Mouse (Mus musculus): ENCODE results near the gene Krt33b. TPM values are rescaled to one million over a fixed set of nuclear protein-coding genes. Genes with fewer than 3 reads are reported as not detected.
A peak's percentile ranks its signal among the peaks of the same experiment; 100 is the strongest.

Krt33b gene
- not detected for total RNA-seq (2021)
- long read RNA-seq, experiment 1, result 0 reads
- long read RNA-seq, experiment 2, result 0 reads

GRCm38 (mm10) chr11:100029768-100030167, at the start of gene Krt33b:
TSS of gene Krt33b (minus strand) at chr11:100029868.
- no peak for DNase-seq (ENCODE audit: low spot score in 2 of 2)
- no peak for TF ChIP-seq CTCF (conservative IDR thresholded peaks at IDR 0.05)
- H3K27ac ChIP-seq, result no peak within 1 kb of the TSS
- no peak within 1 kb of the TSS for H3K4me3 ChIP-seq

- Histone ChIP-seq H3K4me3 (no peak overlapping the region), H3K27ac (no peak overlapping the region)
- DNase-seq (ENCODE audit: low spot score in 2 of 2), result no peak
- TF ChIP-seq CTCF (conservative IDR thresholded peaks at IDR 0.05), result no peak
Measured at GRCm38 (mm10) chr11:100073873-100074272, 44.2 kb upstream of the Krt33b start.

GRCm38 (mm10) chr11:100067293-100068036, 37.8 kb upstream of the Krt33b start:
- H3K4me3 ChIP-seq, result no peak overlapping the region
- no peak overlapping the region for H3K27ac ChIP-seq
- no peak for DNase-seq (ENCODE audit: low spot score in 2 of 2)
- TF ChIP-seq CTCF (conservative IDR thresholded peaks at IDR 0.05), result no peak

GRCm38 (mm10) chr11:100066236-100067010, 36.8 kb upstream of the Krt33b start:
- H3K4me3 ChIP-seq, result no peak overlapping the region
- TF ChIP-seq CTCF (conservative IDR thresholded peaks at IDR 0.05), result no peak
- DNase-seq (ENCODE audit: low spot score in 2 of 2), result no peak
- no peak overlapping the region for H3K27ac ChIP-seq

GRCm38 (mm10) chr11:100058875-100059274, 29.2 kb upstream of the Krt33b start:
- no peak for DNase-seq (ENCODE audit: low spot score in 2 of 2)
- TF ChIP-seq CTCF (conservative IDR thresholded peaks at IDR 0.05), result peak; percentile 46
- Histone ChIP-seq H3K27ac (no peak overlapping the region), H3K4me3 (no peak overlapping the region)

- no peak for TF ChIP-seq CTCF (conservative IDR thresholded peaks at IDR 0.05)
- H3K27ac ChIP-seq, result no peak overlapping the region
- no peak overlapping the region for H3K4me3 ChIP-seq
- DNase-seq (ENCODE audit: low spot score in 2 of 2), result no peak
Measured at GRCm38 (mm10) chr11:100055686-100056655, 26.3 kb upstream of the Krt33b start.

- Histone ChIP-seq H3K27ac (no peak within 1 kb of the TSS), H3K4me3 (no peak within 1 kb of the TSS)
- no peak for DNase-seq (ENCODE audit: low spot score in 2 of 2)
- no peak for TF ChIP-seq CTCF (conservative IDR thresholded peaks at IDR 0.05)
Measured at GRCm38 (mm10) chr11:100050451-100050850, 20.8 kb upstream of the Krt33b start, which contains the start of gene Krt31. TSS of gene Krt31 (minus strand) at chr11:100050551.

- no peak for TF ChIP-seq CTCF (conservative IDR thresholded peaks at IDR 0.05)
- Histone ChIP-seq H3K27ac (no peak overlapping the region), H3K4me3 (no peak overlapping the region)
- DNase-seq (ENCODE audit: low spot score in 2 of 2), result no peak
Measured at GRCm38 (mm10) chr11:100047193-100047592, 17.5 kb upstream of the Krt33b start.

GRCm38 (mm10) chr11:100046303-100046866, 16.7 kb upstream of the Krt33b start:
- H3K27ac ChIP-seq, result no peak overlapping the region
- no peak for TF ChIP-seq CTCF (conservative IDR thresholded peaks at IDR 0.05)
- no peak overlapping the region for H3K4me3 ChIP-seq
- no peak for DNase-seq (ENCODE audit: low spot score in 2 of 2)

GRCm38 (mm10) chr11:100041454-100041853, 11.8 kb upstream of the Krt33b start, which contains the start of gene Krt34:
TSS of gene Krt34 (minus strand) at chr11:100041554.
- Histone ChIP-seq H3K4me3 (no peak within 1 kb of the TSS), H3K27ac (no peak within 1 kb of the TSS)
- no peak for TF ChIP-seq CTCF (conservative IDR thresholded peaks at IDR 0.05)
- DNase-seq (ENCODE audit: low spot score in 2 of 2), result no peak

GRCm38 (mm10) chr11:100021438-100021837, 8.2 kb downstream of the Krt33b start:
- Histone ChIP-seq H3K27ac (no peak overlapping the region), H3K4me3 (no peak overlapping the region)
- DNase-seq (ENCODE audit: low spot score in 2 of 2), result no peak
- no peak for TF ChIP-seq CTCF (conservative IDR thresholded peaks at IDR 0.05)

- no peak for TF ChIP-seq CTCF (conservative IDR thresholded peaks at IDR 0.05)
- H3K4me3 ChIP-seq, result no peak overlapping the region
- DNase-seq (ENCODE audit: low spot score in 2 of 2), result no peak
- H3K27ac ChIP-seq, result no peak overlapping the region
Measured at GRCm38 (mm10) chr11:100019466-100019865, 10.2 kb downstream of the Krt33b start.
